Mouse (Mus musculus) CD8-positive naive resting alpha-beta T cell, adult 57 days (primary cell): ENCODE results near the gene Gad1. TPM values are rescaled to one million over a fixed set of nuclear protein-coding genes. Genes with fewer than 3 reads are reported as not detected.

Source experiments
- total RNA-seq: library from RNA; stranded (reverse); gene quantifications from one replicate; pipeline ENCODE4 v1.2.4, GENCODE M21; 2023

Gad1 gene
- total RNA-seq = 1.2 TPM

GRCm38 (mm10) chr2:70552772-70553171, at the start of gene Gad1:
TSS of gene Gad1 (plus strand) at chr2:70553072.

GRCm38 (mm10) chr2:70508496-70508895, 44.4 kb upstream of the Gad1 start, which contains the start of gene Erich2:
TSS of gene Erich2 (plus strand) at chr2:70508819.

Other genes with a start within 250 kb of the Gad1 start
- gene Sp5, start 78.1 kb upstream of the Gad1 start, total RNA-seq = not detected
- not detected for gene Erich2, start 44.3 kb upstream of the Gad1 start, total RNA-seq
- 80.6 TPM for gene Gorasp2, start 108.5 kb downstream of the Gad1 start, total RNA-seq
- not detected for gene Gm26558, start 109.0 kb downstream of the Gad1 start, total RNA-seq